Mouse (Mus musculus): ENCODE measurements around the gene C2cd5. TPM values are rescaled to one million over a fixed set of nuclear protein-coding genes. Genes with fewer than 3 reads are reported as not detected.

The C2cd5 gene
- polyA plus RNA-seq, 1 experiment from 2014 or later = 43.9 TPM

DNA sequence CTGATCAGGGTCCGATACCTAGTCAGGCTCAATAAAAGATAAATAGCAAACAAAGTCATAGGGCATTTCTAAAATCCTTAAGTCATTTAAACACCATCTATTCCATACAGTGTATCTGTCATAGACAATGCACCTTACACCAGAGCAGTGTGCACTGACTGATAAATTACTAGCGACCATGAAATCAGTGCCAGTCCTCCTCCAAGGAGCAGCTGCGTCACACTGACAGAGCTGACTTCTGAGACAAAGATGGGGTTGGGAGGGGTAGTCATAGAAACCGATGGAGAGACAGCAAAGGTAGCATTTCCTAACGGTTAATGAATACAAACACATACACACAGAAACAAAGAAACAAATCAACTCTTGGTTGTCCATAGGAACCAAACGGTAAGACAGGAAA is 58.4 kb downstream of the C2cd5 start:
- Histone ChIP-seq H3K27ac (replicated peaks) (no peak overlapping the region; the same call in 1 of the 2 replicates), H3K27me3 (replicated peaks) (no peaks in the 10 kb centered on the region), H3K9ac (replicated peaks) (no peak overlapping the region), H3K4me1 (no peaks in the 10 kb centered on the region), H3K4me2 (no peak overlapping the region), H3K4me3 (replicated peaks) (no peak overlapping the region), H3K9me3 (replicated peaks) (no peaks in the 10 kb centered on the region), H3K36me3 (peaks cover 51% of the 10 kb centered on the region)
- 42% methylated on average over 6 of the region's 6 CpGs for WGBS
- ATAC-seq (ENCODE audit: low FRiP score) = no peak

GRCm38 (mm10) chr6:143035261-143035660 is 64.7 kb downstream of the C2cd5 start:
- no peak for ATAC-seq (ENCODE audit: low FRiP score)
- H3K4me1 ChIP-seq = no peaks in the 10 kb centered on the region
- H3K9me3 ChIP-seq (replicated peaks) = no peaks in the 10 kb centered on the region
- no peak overlapping the region for H3K4me2 ChIP-seq
- WGBS = 75% methylated on average over 4 of the region's 4 CpGs
- H3K4me3 ChIP-seq (replicated peaks) = no peak overlapping the region
- no peak overlapping the region for H3K27ac ChIP-seq (replicated peaks)
- no peaks in the 10 kb centered on the region for H3K27me3 ChIP-seq (replicated peaks)
- peaks cover 83% of the 10 kb centered on the region for H3K36me3 ChIP-seq
- no peak overlapping the region for H3K9ac ChIP-seq (replicated peaks)

GRCm38 (mm10) chr6:143034503-143034902 is 65.4 kb downstream of the C2cd5 start:
- Histone ChIP-seq H3K4me3 (replicated peaks) (no peak overlapping the region), H3K9me3 (replicated peaks) (no peaks in the 10 kb centered on the region), H3K9ac (replicated peaks) (no peak overlapping the region), H3K36me3 (peaks cover 85% of the 10 kb centered on the region), H3K27me3 (replicated peaks) (no peaks in the 10 kb centered on the region), H3K27ac (replicated peaks) (no peak overlapping the region), H3K4me1 (no peaks in the 10 kb centered on the region), H3K4me2 (no peak overlapping the region)
- no peak for ATAC-seq (ENCODE audit: low FRiP score)
- 90% methylated on average over 2 of the region's 2 CpGs for WGBS

DNA sequence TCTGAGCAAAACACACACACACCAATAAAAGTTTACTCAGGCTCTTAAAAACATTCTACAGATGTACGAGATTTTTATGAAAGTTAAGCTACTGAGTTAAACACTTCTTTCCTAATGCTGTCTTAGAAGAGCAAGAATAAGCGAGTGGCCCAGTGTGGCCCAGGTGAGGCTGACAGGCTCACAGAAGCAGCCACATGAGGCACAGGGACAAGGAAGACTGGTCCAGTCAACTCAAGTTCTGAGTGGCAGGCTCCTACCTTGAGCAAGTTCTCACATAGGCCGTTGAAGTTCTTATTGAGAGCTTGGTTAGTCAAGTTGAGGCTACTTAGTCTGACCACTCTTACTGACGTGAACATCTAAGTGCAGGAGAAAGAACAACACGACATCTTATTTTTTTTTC is 69.4 kb downstream of the C2cd5 start:
- 91% methylated on average over 5 of the region's 5 CpGs for WGBS
- H3K36me3 ChIP-seq = peaks cover 76% of the 10 kb centered on the region
- no peaks in the 10 kb centered on the region for H3K9me3 ChIP-seq (replicated peaks)

GRCm38 (mm10) chr6:143027896-143028295 is 72.0 kb downstream of the C2cd5 start:
- Histone ChIP-seq H3K27ac (replicated peaks) (no peak overlapping the region), H3K4me2 (no peak overlapping the region), H3K9ac (replicated peaks) (no peak overlapping the region), H3K4me3 (replicated peaks) (no peak overlapping the region), H3K27me3 (replicated peaks) (no peaks in the 10 kb centered on the region), H3K36me3 (peaks cover 58% of the 10 kb centered on the region), H3K9me3 (replicated peaks) (no peaks in the 10 kb centered on the region), H3K4me1 (peaks cover 4% of the 10 kb centered on the region; the same call in 1 of the 2 replicates)
- no peak for ATAC-seq (ENCODE audit: low FRiP score)
- WGBS = 95% methylated on average over 4 of the region's 4 CpGs

More for the DNA sequence above, 69.4 kb downstream of the C2cd5 start:
- no peak for ATAC-seq (ENCODE audit: low FRiP score)
- Histone ChIP-seq H3K4me3 (replicated peaks) (no peak overlapping the region), H3K4me1 (no peaks in the 10 kb centered on the region), H3K27me3 (replicated peaks) (no peaks in the 10 kb centered on the region), H3K4me2 (no peak overlapping the region), H3K9ac (replicated peaks) (no peak overlapping the region), H3K27ac (replicated peaks) (no peak overlapping the region)

DNA sequence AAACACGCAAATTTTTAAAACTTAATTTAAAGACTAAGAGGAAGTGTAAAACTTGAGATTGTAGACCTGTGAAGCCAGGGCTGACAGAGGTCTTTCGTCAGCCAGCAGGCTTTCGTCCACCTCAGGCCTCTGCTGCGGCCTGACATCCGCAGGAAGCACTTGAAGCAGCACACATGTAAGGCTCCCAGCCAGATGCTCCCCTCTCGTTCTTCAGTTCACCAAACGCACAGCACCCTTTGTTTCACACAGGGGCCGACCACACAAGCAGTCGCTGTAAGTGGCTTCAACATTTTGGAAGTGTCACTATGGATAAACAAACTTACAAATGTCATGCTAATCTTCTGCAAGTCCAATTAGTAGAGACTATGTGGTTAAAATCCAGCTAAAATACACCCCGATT is 72.5 kb downstream of the C2cd5 start:
- Histone ChIP-seq H3K4me1 (peaks cover 4% of the 10 kb centered on the region; the same call in 1 of the 2 replicates), H3K9ac (replicated peaks) (no peak overlapping the region), H3K27me3 (replicated peaks) (no peaks in the 10 kb centered on the region), H3K4me2 (no peak overlapping the region), H3K9me3 (replicated peaks) (no peaks in the 10 kb centered on the region), H3K27ac (replicated peaks) (no peak overlapping the region), H3K36me3 (peaks cover 54% of the 10 kb centered on the region), H3K4me3 (replicated peaks) (no peak overlapping the region)
- ATAC-seq (ENCODE audit: low FRiP score) = no peak
- WGBS = 87% methylated on average over 10 of the region's 10 CpGs

- Histone ChIP-seq H3K4me3 (replicated peaks) (no peak overlapping the region), H3K4me2 (no peak overlapping the region), H3K9ac (replicated peaks) (no peak overlapping the region), H3K36me3 (peaks cover 33% of the 10 kb centered on the region), H3K27me3 (replicated peaks) (no peaks in the 10 kb centered on the region), H3K4me1 (peaks cover 4% of the 10 kb centered on the region; the same call in 1 of the 2 replicates), H3K27ac (replicated peaks) (no peak overlapping the region), H3K9me3 (replicated peaks) (no peaks in the 10 kb centered on the region)
- WGBS = 94% methylated on average over 6 of the region's 6 CpGs
- no peak for ATAC-seq (ENCODE audit: low FRiP score)
Observed at GRCm38 (mm10) chr6:143023691-143024090, 76.2 kb downstream of the C2cd5 start.

DNA sequence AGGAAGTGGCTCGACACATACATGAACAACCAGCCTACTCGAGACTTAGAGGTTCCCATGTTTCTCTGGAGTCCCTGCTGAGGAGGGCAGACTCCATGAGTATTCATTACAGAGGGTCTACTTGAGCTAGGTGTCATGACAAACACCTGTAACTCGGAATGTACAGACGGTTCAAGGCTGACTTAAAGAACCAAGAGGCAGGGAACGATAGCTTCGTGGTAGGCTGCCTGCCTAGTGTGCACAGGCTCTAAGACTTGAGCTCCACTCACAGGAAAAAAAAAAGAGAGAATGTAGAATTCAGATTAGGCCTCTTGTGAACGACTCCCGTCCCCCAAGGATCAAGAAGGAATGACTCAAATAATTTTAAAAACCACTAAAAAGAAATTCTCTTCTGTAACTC is 78.2 kb downstream of the C2cd5 start:
- Histone ChIP-seq H3K9ac (replicated peaks) (no peak overlapping the region), H3K27me3 (replicated peaks) (no peaks in the 10 kb centered on the region), H3K27ac (replicated peaks) (no peak overlapping the region), H3K36me3 (peaks cover 33% of the 10 kb centered on the region), H3K4me1 (peaks cover 4% of the 10 kb centered on the region; the same call in 1 of the 2 replicates), H3K4me3 (replicated peaks) (no peak overlapping the region), H3K9me3 (replicated peaks) (no peaks in the 10 kb centered on the region), H3K4me2 (no peak overlapping the region)
- ATAC-seq (ENCODE audit: low FRiP score) = no peak
- WGBS = 89% methylated on average over 8 of the region's 8 CpGs

DNA sequence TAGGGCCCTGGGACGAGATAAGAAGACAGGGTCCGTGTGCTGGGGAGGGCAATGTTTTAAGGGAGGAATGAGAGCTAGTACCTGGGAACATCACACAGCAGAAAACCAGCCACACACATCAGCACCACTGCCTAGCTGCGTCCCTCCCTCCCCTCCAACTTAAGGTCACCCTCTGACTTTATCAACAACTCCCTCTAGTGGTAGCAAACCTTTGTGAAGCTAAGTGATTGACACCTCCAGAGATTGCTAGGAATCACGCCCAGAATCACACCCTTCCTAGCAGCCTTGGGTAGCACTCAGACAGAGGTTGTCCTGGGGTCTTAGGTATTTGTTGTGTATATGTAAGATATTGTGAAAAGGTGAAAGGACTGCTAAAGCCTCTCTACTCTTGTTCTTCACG is 79.3 kb downstream of the C2cd5 start:
- no peak for ATAC-seq (ENCODE audit: low FRiP score)
- Histone ChIP-seq H3K4me1 (peaks cover 4% of the 10 kb centered on the region; the same call in 1 of the 2 replicates), H3K27me3 (replicated peaks) (no peaks in the 10 kb centered on the region), H3K36me3 (peaks cover 36% of the 10 kb centered on the region), H3K27ac (replicated peaks) (no peak overlapping the region), H3K9ac (replicated peaks) (no peak overlapping the region), H3K4me3 (replicated peaks) (no peak overlapping the region), H3K9me3 (replicated peaks) (no peaks in the 10 kb centered on the region), H3K4me2 (no peak overlapping the region)
- 72% methylated on average over 5 of the region's 5 CpGs for WGBS

GRCm38 (mm10) chr6:143020146-143020545 is 79.8 kb downstream of the C2cd5 start:
- Histone ChIP-seq H3K36me3 (peaks cover 34% of the 10 kb centered on the region), H3K4me1 (peaks cover 4% of the 10 kb centered on the region; the same call in 1 of the 2 replicates), H3K9ac (replicated peaks) (no peak overlapping the region), H3K27ac (replicated peaks) (no peak overlapping the region), H3K4me3 (replicated peaks) (no peak overlapping the region), H3K4me2 (no peak overlapping the region), H3K27me3 (replicated peaks) (no peaks in the 10 kb centered on the region), H3K9me3 (replicated peaks) (no peaks in the 10 kb centered on the region)
- no peak for ATAC-seq (ENCODE audit: low FRiP score)
- WGBS = 92% methylated on average over 4 of the region's 4 CpGs

- WGBS = 96% methylated on average over 15 of the region's 15 CpGs
- H3K4me1 ChIP-seq = no peaks in the 10 kb centered on the region
- ATAC-seq (ENCODE audit: low FRiP score) = no peak
- no peak overlapping the region for H3K4me2 ChIP-seq
- no peak overlapping the region for H3K9ac ChIP-seq (replicated peaks)
- no peaks in the 10 kb centered on the region for H3K27me3 ChIP-seq (replicated peaks)
- H3K4me3 ChIP-seq (replicated peaks) = no peak overlapping the region
- no peak overlapping the region for H3K27ac ChIP-seq (replicated peaks)
- peaks cover 48% of the 10 kb centered on the region for H3K36me3 ChIP-seq
- no peaks in the 10 kb centered on the region for H3K9me3 ChIP-seq (replicated peaks)
Observed at GRCm38 (mm10) chr6:143012513-143013215, 87.3 kb downstream of the C2cd5 start.

GRCm38 (mm10) chr6:143008865-143009264 is 91.1 kb downstream of the C2cd5 start:
- Histone ChIP-seq H3K27me3 (replicated peaks) (no peaks in the 10 kb centered on the region), H3K9me3 (replicated peaks) (no peaks in the 10 kb centered on the region), H3K9ac (replicated peaks) (no peak overlapping the region), H3K4me3 (replicated peaks) (no peak overlapping the region), H3K36me3 (peaks cover 35% of the 10 kb centered on the region), H3K27ac (replicated peaks) (no peak overlapping the region), H3K4me1 (no peaks in the 10 kb centered on the region), H3K4me2 (no peak overlapping the region)
- 86% methylated on average over 5 of the region's 5 CpGs for WGBS
- no peak for ATAC-seq (ENCODE audit: low FRiP score)
